In genomic region chr9:98326088-98326487, GRCm38 (mm10) we compare ENCODE assay signal across 21 mouse cellular contexts. TPM values are rescaled to one million over a fixed set of nuclear protein-coding genes. Genes with fewer than 3 reads are reported as not detected.
DNase-seq lines count a peak whose midpoint lies in the region; TF ChIP-seq lines count a peak whose summit lies in the region.
"Had no signal": no experiment of that assay in that cellular context is flagged by ENCODE, and none has a peak within 500 bp of the region (broad histone marks: within the 10 kb centered on the region; RNA-seq: fewer than 3 reads in every experiment).

No protein-coding gene starts in this region.

- H3K4me1 ChIP-seq in olfactory bulb, adult 2 months (ENCODE audit: control insufficient read depth, insufficient read depth, low read length), result peaks cover 9% of the 10 kb centered on the region
- H3K4me1 ChIP-seq in hindbrain, embryonic 10.5 days (replicated peaks), result peaks cover 16% of the 10 kb centered on the region

- TF ChIP-seq POLR2A in olfactory bulb, adult 2 months (IDR thresholded peaks at IDR 0.05; ENCODE audit: insufficient read depth, low read depth, low read length), result no peak

- H3K36me3 ChIP-seq in hindbrain, embryonic 10.5 days, result no peaks in the 10 kb centered on the region
- H3K36me3 ChIP-seq: forebrain, embryonic 10.5 days; heart, embryonic 12.5 days; heart, embryonic 15.5 days had no signal

- peaks cover 5% of the 10 kb centered on the region; the same call in 1 of the 2 replicates for H3K9me3 ChIP-seq in hindbrain, embryonic 10.5 days
- H3K9me3 ChIP-seq: forebrain, embryonic 10.5 days; forebrain, embryonic 13.5 days; heart, embryonic 15.5 days had no signal

- H3K4me3 ChIP-seq in left cerebral cortex, adult 2 months, result no peak overlapping the region
- no peak overlapping the region for H3K4me3 ChIP-seq in olfactory bulb, adult 2 months (ENCODE audit: insufficient read depth, low read depth, low read length)
- no peak overlapping the region for H3K4me3 ChIP-seq in hindbrain, embryonic 10.5 days
- H3K4me3 ChIP-seq: forebrain, embryonic 10.5 days; forebrain, embryonic 13.5 days; heart, embryonic 12.5 days; heart, embryonic 15.5 days had no signal

- H3K27me3 ChIP-seq in hindbrain, embryonic 10.5 days (ENCODE audit: insufficient read depth, poor library complexity, severe bottlenecking), result 0 out of 2 replicates have a peak, but pooled peaks cover 4% of the 10 kb centered on the region
- H3K27me3 ChIP-seq: forebrain, embryonic 13.5 days; heart, embryonic 12.5 days; heart, embryonic 15.5 days had no signal

- WGBS in olfactory bulb, adult 2 months, result 46% methylated on average over 1 of the region's 1 CpGs
- WGBS in hindbrain, embryonic 10.5 days, result 86% methylated on average over 1 of the region's 1 CpGs

- intact Hi-C loops in left cerebral cortex, adult 2 months (cut with DNase I), result no loop called here
- intact Hi-C loops in left cerebral cortex, postnatal 10 days (cut with DNase I), result no loop called here

- H3K27ac ChIP-seq in left cerebral cortex, adult 2 months, result 0 out of 2 replicates have a peak overlapping the region, but pooled peaks have one; percentile 37
- peak overlapping the region; percentile 86 for H3K27ac ChIP-seq in olfactory bulb, adult 2 months (ENCODE audit: insufficient read depth, low read depth, low read length)
- H3K27ac ChIP-seq in hindbrain, embryonic 10.5 days, result no peak overlapping the region
- H3K27ac ChIP-seq: forebrain, embryonic 10.5 days; forebrain, embryonic 13.5 days; heart, embryonic 15.5 days; hindbrain, embryonic 14.5 days; hindbrain, postnatal 0 days had no signal

- TF ChIP-seq CTCF in left cerebral cortex, adult 2 months (IDR thresholded peaks at IDR 0.05), result no peak
- TF ChIP-seq CTCF in olfactory bulb, adult 2 months (IDR thresholded peaks at IDR 0.05; ENCODE audit: insufficient read depth, low read depth, low read length), result no peak

- DNase-seq in left cerebral cortex, adult 2 months (ENCODE audit: extremely low spot score in 1 of 2, low spot score in 2 of 2), result no peak
- DNase-seq in left cerebral cortex, postnatal 10 days (ENCODE audit: extremely low spot score in 1 of 2, low spot score in 2 of 2), result no peak
- peak; percentile 38 for DNase-seq in right cerebral cortex, postnatal 25 days
- no peak for DNase-seq in right cerebral cortex, postnatal 36 days (ENCODE audit: low spot score in 2 of 2)
- DNase-seq in hindbrain, embryonic 10.5 days (ENCODE audit: low spot score), result no peak
- DNase-seq: adrenal gland, adult 2 months; adrenal gland, postnatal 25 days; cerebellum, adult 18-20 months; cerebellum, adult 9-10 months; cerebellum, postnatal 14 days; gastrocnemius, postnatal 25 days; heart, adult 18-20 months; heart, postnatal 10 days; heart, postnatal 36 days had no signal

RNA-seq across cellular contexts. Expression of gene Nmnat3, which starts 38.9 kb away (rescaled TPM):
- total RNA-seq in left cerebral cortex, adult 2 months (2021), result 1 to 10 TPM; 2.7 to 2.8 TPM
- total RNA-seq in left cerebral cortex, postnatal 10 days (2021), result 1 to 10 TPM in 1 of 2 experiments, under 1 TPM in 1; 0.65 to 1.4 TPM
- polyA plus RNA-seq in olfactory bulb, adult 2 months (2012; ENCODE audit: insufficient read depth, insufficient read length, low replicate concordance, missing spikeins), result not detected in 2 replicates
- 2.0 and 2.3 TPM in 2 replicates for polyA plus RNA-seq in hindbrain, embryonic 10.5 days (2016; fragmentation: Nextera tagmentation; extraction: Ambion mirVana)
